Mouse (Mus musculus) heart, embryonic 16.5 days (tissue): ENCODE measurements around the gene Plekhf1. TPM values are rescaled to one million over a fixed set of nuclear protein-coding genes. Genes with fewer than 3 reads are reported as not detected.
A peak's percentile ranks its signal among the peaks of the same experiment; 100 is the strongest.

Experiments
- ATAC-seq: fragments of 200-750 bp; cut with Nextera tagmentation; replicated peaks from 2 replicates; pipeline ENCODE4 v1.8.0; 2017; ENCODE audit warnings: moderate number of reproducible peaks; ENCODE audit not compliant: insufficient read depth, low FRiP score; ENCODE audit errors: extremely low read depth
- H3K27ac ChIP-seq: fragments of 300-500 bp; sonication (generic); 2 replicates; pipeline ENCODE4 v1.5.1; 2014; ENCODE audit warnings: mild to moderate bottlenecking, low read length, control low read depth, moderate library complexity
- H3K27me3 ChIP-seq: fragments of 300-500 bp; sonication (generic); 2 replicates; pipeline ENCODE4 v1.6.1; 2014; ENCODE audit warnings: low read length, mixed read lengths; ENCODE audit not compliant: control insufficient read depth, insufficient read depth
- H3K36me3 ChIP-seq: fragments of 300-500 bp; sonication (generic); 2 replicates; pipeline ENCODE4 v1.6.1; 2014; ENCODE audit not compliant: control insufficient read depth, insufficient read depth
- H3K4me1 ChIP-seq: fragments of 300-500 bp; sonication (generic); 2 replicates; pipeline ENCODE4 v1.6.1; 2014; ENCODE audit warnings: low read length, mixed read lengths; ENCODE audit not compliant: control insufficient read depth, insufficient read depth
- H3K4me2 ChIP-seq: fragments of 300-500 bp; sonication (generic); 2 replicates; pipeline ENCODE4 v1.6.1; 2014; ENCODE audit warnings: low read depth, mild to moderate bottlenecking, control low read depth, low read length
- H3K4me3 ChIP-seq: fragments of 300-500 bp; sonication (generic); 2 replicates; pipeline ENCODE4 v1.5.1; 2014; ENCODE audit warnings: mild to moderate bottlenecking, control low read depth, low read length
- H3K9ac ChIP-seq: fragments of 300-500 bp; sonication (generic); 2 replicates; pipeline ENCODE4 v1.6.1; 2014; ENCODE audit warnings: low read length, control low read depth
- H3K9me3 ChIP-seq: fragments of 300-500 bp; sonication (generic); replicated peaks from 2 replicates; pipeline ENCODE4 v1.6.1; 2016; ENCODE audit warnings: low read length; ENCODE audit not compliant: control insufficient read depth
- WGBS: fragments of 180-500 bp; shearing (Covaris S2); extraction: QIAGEN DNeasy Blood & Tissue Kit; methylation state at CpG from one replicate; pipeline ENCODE4 v1.1.7; 2014; 5-methylcytosine and 5-hydroxymethylcytosine counted together
- polyA plus RNA-seq: library from polyadenylated mRNA; unstranded; fragments of >200 nt; fragmentation: Nextera tagmentation; extraction: Ambion mirVana; gene quantifications from 2 replicates; pipeline ENCODE4 v1.2.1, GENCODE M21; 2015

Gene Plekhf1
- polyA plus RNA-seq, 1 experiment from 2014 or later: 7.3 TPM

DNA sequence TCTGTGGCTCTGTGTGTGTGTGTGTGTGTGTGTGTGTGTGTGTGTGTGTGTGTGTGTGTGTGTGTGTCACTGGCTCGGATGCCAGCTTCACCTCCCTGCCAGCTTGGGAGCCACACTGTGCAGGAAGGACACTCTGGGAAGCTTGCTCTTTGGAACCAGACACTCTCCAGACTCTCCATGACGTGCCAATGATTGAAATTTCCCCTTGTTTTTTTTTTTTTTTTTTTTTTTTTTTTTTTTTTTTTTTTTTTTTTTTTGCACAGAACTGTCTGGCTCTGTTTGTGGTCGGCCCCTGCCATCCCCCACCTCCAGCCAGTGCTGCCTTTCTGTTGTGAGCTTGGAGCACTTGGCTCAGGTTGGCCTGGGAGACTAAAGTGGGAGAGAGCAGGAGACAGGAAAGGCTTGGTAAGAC lies 15.2 kb downstream of the Plekhf1 start:
- Histone ChIP-seq H3K9me3 (no peaks in the 10 kb centered on the region), H3K4me3 (no peak overlapping the region), H3K36me3 (no peaks in the 10 kb centered on the region), H3K27ac (0 out of 2 replicates have a peak overlapping the region, but pooled peaks have one; percentile 20), H3K27me3 (no peaks in the 10 kb centered on the region), H3K4me2 (no peak overlapping the region), H3K9ac (no peak overlapping the region), H3K4me1 (peaks cover 15% of the 10 kb centered on the region)
- 30% methylated on average over 3 of the region's 3 CpGs for WGBS
- ATAC-seq: no peak

DNA sequence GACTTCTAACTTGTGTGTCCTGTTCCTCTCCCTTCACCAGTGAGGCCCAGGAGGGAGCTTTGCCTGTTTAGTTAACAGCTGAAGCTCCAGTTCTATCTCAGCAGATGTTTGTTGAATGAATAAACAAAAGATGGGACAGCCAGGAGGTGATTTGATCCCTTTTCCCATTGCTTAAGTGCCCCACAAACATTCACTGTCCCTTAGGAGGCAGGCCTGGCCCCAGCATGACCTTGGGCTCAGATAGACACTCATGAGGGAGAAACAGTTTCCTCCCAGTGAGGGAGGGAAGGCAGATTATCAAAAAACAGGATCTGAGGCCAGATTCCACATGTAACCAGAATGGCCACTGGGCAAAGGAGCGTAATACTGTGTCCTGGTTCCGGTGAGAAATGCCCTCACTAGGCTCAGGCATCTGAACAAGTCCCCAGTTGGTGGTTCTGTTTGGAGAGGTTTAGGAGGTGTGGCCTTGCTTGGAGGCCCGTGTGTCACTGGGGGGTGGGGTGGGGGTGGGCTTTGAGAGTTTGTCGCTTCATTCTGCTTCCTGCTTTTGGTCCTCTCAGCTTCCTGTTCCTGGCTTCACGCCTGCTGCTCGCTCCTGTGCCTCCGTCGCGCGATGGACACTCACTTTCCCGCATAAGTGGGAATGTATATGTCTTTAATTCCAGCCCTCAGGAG lies 18.2 kb downstream of the Plekhf1 start:
- Histone ChIP-seq H3K36me3 (no peaks in the 10 kb centered on the region), H3K9ac (no peak overlapping the region), H3K4me1 (peaks cover 6% of the 10 kb centered on the region; the same call in 1 of the 2 replicates), H3K9me3 (no peaks in the 10 kb centered on the region), H3K27ac (no peak overlapping the region), H3K27me3 (no peaks in the 10 kb centered on the region), H3K4me2 (no peak overlapping the region), H3K4me3 (no peak overlapping the region)
- no peak for ATAC-seq
- WGBS: 53% methylated on average over 11 of the region's 11 CpGs

- Histone ChIP-seq H3K27ac (no peak overlapping the region), H3K36me3 (no peaks in the 10 kb centered on the region), H3K9me3 (no peaks in the 10 kb centered on the region), H3K27me3 (no peaks in the 10 kb centered on the region), H3K9ac (no peak overlapping the region), H3K4me3 (no peak overlapping the region), H3K4me1 (peaks cover 6% of the 10 kb centered on the region; the same call in 1 of the 2 replicates), H3K4me2 (no peak overlapping the region)
- WGBS: 65% methylated on average over 3 of the region's 3 CpGs
- no peak for ATAC-seq
Observed at GRCm38 (mm10) chr7:38208969-38209368, 18.8 kb downstream of the Plekhf1 start.

DNA sequence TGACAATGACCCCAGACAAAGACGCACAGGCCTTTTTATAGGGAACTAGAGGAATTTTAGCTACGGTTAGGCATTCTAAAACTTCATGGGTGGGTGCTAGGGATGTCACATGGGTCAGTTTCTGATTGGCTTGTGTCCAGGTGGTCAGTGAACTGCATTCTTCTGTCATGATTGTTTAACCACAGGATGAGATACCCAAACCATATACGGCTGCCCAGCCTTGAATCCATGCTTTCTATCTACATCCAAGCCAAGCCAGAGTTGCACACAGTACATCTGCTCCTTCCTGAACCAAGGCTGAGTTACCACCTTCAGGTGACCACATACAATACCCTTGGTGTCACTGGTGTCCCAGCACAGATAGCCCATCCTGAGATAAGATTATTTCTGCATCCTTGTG lies 21.3 kb downstream of the Plekhf1 start:
- Histone ChIP-seq H3K27me3 (no peaks in the 10 kb centered on the region), H3K4me2 (no peak overlapping the region), H3K36me3 (no peaks in the 10 kb centered on the region), H3K4me3 (no peak overlapping the region), H3K27ac (no peak overlapping the region), H3K4me1 (0 out of 2 replicates have a peak, but pooled peaks cover 2% of the 10 kb centered on the region), H3K9me3 (no peaks in the 10 kb centered on the region), H3K9ac (no peak overlapping the region)
- no peak for ATAC-seq
- 71% methylated on average over 3 of the region's 3 CpGs for WGBS

DNA sequence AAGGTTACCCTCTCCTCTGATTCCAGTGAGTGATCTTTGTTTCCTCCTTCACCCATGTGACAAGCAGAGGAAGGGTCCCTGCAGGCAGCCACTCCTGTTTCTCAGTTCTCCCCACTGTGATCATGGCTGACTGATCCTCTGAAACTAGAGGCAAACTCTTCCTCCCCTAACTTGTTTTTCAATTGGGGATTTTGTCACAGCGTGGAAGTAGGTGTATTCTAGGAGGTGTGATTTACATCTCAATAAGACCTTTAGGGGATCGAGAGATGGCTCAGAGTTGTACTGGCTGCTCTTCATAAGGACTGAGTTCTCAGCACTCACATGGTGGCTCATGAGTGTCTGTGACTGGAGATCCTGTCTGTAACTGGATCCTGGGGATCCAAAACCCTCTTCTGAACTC lies 22.0 kb downstream of the Plekhf1 start:
- no peak overlapping the region for H3K9ac ChIP-seq
- no peaks in the 10 kb centered on the region for H3K36me3 ChIP-seq
- H3K4me1 ChIP-seq: 0 out of 2 replicates have a peak, but pooled peaks cover 3% of the 10 kb centered on the region
- H3K4me3 ChIP-seq: no peak overlapping the region
- no peak overlapping the region for H3K27ac ChIP-seq
- no peak for ATAC-seq
- H3K4me2 ChIP-seq: no peak overlapping the region
- WGBS: 66% methylated on average over 2 of the region's 2 CpGs
- H3K9me3 ChIP-seq: no peaks in the 10 kb centered on the region
- no peaks in the 10 kb centered on the region for H3K27me3 ChIP-seq

- H3K4me3 ChIP-seq: no peak overlapping the region
- no peak for ATAC-seq
- no peak overlapping the region for H3K9ac ChIP-seq
- no peaks in the 10 kb centered on the region for H3K9me3 ChIP-seq
- no peak overlapping the region for H3K4me2 ChIP-seq
- H3K4me1 ChIP-seq: 0 out of 2 replicates have a peak, but pooled peaks cover 2% of the 10 kb centered on the region
- 77% methylated on average over 6 of the region's 6 CpGs for WGBS
- H3K27me3 ChIP-seq: no peaks in the 10 kb centered on the region
- H3K36me3 ChIP-seq: no peaks in the 10 kb centered on the region
- no peak overlapping the region for H3K27ac ChIP-seq
Observed at GRCm38 (mm10) chr7:38204314-38204713, 23.5 kb downstream of the Plekhf1 start.

GRCm38 (mm10) chr7:38201290-38201658 lies 26.5 kb downstream of the Plekhf1 start:
- H3K4me1 ChIP-seq: 0 out of 2 replicates have a peak, but pooled peaks cover 2% of the 10 kb centered on the region
- no peak overlapping the region for H3K9ac ChIP-seq
- no peak overlapping the region for H3K4me3 ChIP-seq
- H3K27ac ChIP-seq: no peak overlapping the region
- ATAC-seq: no peak
- no peaks in the 10 kb centered on the region; the same call in 1 of the 2 replicates for H3K36me3 ChIP-seq
- no peaks in the 10 kb centered on the region for H3K27me3 ChIP-seq
- no peaks in the 10 kb centered on the region for H3K9me3 ChIP-seq
- no peak overlapping the region for H3K4me2 ChIP-seq
- WGBS: 30% methylated on average over 3 of the region's 3 CpGs

- Histone ChIP-seq H3K4me2 (peak overlapping the region; percentile 54), H3K36me3 (no peaks in the 10 kb centered on the region; the same call in 1 of the 2 replicates), H3K9ac (no peak overlapping the region), H3K4me3 (peak overlapping the region; percentile 24; the same call in 1 of the 2 replicates), H3K27me3 (no peaks in the 10 kb centered on the region), H3K4me1 (0 out of 2 replicates have a peak, but pooled peaks cover 2% of the 10 kb centered on the region), H3K27ac (no peak overlapping the region), H3K9me3 (no peaks in the 10 kb centered on the region)
- WGBS: 7% methylated on average over 28 of the region's 28 CpGs
- ATAC-seq: peak; percentile 74
Observed at GRCm38 (mm10) chr7:38200606-38201289, 27.1 kb downstream of the Plekhf1 start.
